Mouse (Mus musculus): Measurements from ENCODE around the gene Efhd1. TPM values are rescaled to one million over a fixed set of nuclear protein-coding genes. Genes with fewer than 3 reads are reported as not detected.
A peak's percentile ranks its signal among the peaks of the same experiment; 100 is the strongest.

Gene Efhd1
- polyA plus RNA-seq, 1 experiment from 2014 or later, result 0.14 TPM

DNA sequence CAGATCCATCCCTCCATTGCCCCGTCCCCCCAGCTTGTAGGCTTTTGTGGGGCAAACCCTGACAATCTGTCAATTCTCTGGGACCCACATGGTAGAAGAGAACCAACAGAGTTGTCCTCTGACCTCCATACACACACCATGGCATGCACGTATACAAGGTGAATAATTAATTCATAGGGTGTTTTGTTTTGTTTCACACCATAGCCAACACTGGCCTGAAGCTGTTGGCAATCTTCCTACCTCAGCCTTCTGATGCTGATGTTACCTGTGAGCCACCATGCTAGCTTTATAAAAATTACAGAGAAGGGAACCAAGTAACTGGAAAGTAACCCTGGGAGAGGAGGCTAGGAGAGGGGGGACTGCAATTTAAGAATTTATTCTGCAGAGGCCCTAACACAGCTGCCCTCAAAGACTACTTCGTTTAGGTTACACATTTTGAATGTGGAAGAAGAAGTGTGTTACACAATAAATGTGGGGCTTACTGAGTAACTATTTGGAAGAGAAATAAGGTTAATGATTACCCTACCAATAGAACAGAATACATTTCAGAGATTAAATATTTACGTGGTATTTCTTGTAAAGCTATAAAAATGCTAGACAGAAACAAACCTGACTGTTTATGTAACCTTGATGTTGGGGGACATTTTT lies 30.0 kb downstream of the Efhd1 start:
- WGBS, result 74% methylated on average over 4 of the region's 4 CpGs
- no peak for DNase-seq (ENCODE audit: low spot score)

DNA sequence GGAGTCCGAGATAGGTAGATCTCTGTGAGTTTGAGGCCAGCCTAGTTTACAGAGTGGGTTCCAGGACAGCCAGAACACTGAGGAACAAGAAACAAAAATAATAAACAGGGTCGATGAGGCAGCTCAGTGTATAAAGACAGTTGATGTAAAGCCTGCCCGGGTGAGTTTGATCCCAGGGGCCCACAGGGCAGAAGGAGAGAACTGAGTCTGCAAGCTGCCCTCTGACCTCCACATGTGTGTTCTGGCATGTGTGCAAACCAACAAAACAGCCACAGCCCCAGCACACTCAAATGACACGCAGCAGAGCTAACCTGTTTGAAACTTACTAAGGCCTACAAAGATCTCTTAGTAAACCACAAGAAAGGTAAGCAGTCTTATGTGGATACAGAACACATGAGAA lies 30.8 kb downstream of the Efhd1 start:
- Histone ChIP-seq H3K4me1 (replicated peaks) (peaks cover 5% of the 10 kb centered on the region; the same call in 1 of the 2 replicates), H3K27me3 (ENCODE audit: insufficient read depth, poor library complexity, severe bottlenecking) (0 out of 2 replicates have a peak, but pooled peaks cover 7% of the 10 kb centered on the region), H3K36me3 (no peaks in the 10 kb centered on the region), H3K27ac (no peak overlapping the region), H3K4me3 (no peak overlapping the region), H3K9me3 (no peaks in the 10 kb centered on the region)
- WGBS, result 62% methylated on average over 4 of the region's 4 CpGs
- no peak for DNase-seq (ENCODE audit: low spot score)

More for the DNA sequence above, 30.0 kb downstream of the Efhd1 start:
- peaks cover 5% of the 10 kb centered on the region; the same call in 1 of the 2 replicates for H3K4me1 ChIP-seq (replicated peaks)
- H3K4me3 ChIP-seq, result no peak overlapping the region
- no peak overlapping the region for H3K27ac ChIP-seq
- H3K9me3 ChIP-seq, result no peaks in the 10 kb centered on the region
- 0 out of 2 replicates have a peak, but pooled peaks cover 7% of the 10 kb centered on the region for H3K27me3 ChIP-seq (ENCODE audit: insufficient read depth, poor library complexity, severe bottlenecking)
- H3K36me3 ChIP-seq, result no peaks in the 10 kb centered on the region

DNA sequence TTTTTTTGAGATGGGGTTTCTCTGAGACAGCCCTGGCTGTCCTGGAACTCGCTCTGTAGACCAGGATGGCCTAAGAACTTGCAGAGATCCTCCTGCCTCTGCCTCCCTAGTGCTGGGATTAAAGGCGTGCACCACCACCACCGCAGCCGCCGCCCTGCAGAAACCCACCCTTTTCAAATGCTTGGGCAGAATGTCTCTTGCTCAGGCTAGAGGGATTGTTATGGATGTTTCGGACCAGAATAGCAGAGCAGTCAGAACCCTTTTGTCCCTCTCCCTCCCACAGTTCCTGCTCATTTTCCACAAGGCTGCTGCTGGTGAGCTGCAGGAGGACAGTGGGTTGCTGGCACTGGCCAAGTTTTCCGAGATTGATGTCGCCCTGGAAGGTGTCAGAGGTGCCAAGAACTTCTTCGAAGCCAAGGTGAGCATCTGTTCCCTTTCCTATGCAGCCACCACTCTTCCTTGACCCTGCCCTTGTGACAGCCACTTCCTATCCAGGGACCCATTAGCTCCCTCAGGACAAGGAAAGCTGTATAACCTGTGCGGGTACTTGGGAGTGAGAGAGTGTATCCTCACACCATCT lies 33.3 kb downstream of the Efhd1 start:
- Histone ChIP-seq H3K9me3 (no peaks in the 10 kb centered on the region), H3K4me3 (no peak overlapping the region), H3K36me3 (no peaks in the 10 kb centered on the region), H3K27ac (no peak overlapping the region), H3K27me3 (ENCODE audit: insufficient read depth, poor library complexity, severe bottlenecking) (0 out of 2 replicates have a peak, but pooled peaks cover 3% of the 10 kb centered on the region), H3K4me1 (replicated peaks) (peaks cover 11% of the 10 kb centered on the region; the same call in 1 of the 2 replicates)
- WGBS, result 89% methylated on average over 10 of the region's 10 CpGs
- DNase-seq (ENCODE audit: low spot score), result no peak

DNA sequence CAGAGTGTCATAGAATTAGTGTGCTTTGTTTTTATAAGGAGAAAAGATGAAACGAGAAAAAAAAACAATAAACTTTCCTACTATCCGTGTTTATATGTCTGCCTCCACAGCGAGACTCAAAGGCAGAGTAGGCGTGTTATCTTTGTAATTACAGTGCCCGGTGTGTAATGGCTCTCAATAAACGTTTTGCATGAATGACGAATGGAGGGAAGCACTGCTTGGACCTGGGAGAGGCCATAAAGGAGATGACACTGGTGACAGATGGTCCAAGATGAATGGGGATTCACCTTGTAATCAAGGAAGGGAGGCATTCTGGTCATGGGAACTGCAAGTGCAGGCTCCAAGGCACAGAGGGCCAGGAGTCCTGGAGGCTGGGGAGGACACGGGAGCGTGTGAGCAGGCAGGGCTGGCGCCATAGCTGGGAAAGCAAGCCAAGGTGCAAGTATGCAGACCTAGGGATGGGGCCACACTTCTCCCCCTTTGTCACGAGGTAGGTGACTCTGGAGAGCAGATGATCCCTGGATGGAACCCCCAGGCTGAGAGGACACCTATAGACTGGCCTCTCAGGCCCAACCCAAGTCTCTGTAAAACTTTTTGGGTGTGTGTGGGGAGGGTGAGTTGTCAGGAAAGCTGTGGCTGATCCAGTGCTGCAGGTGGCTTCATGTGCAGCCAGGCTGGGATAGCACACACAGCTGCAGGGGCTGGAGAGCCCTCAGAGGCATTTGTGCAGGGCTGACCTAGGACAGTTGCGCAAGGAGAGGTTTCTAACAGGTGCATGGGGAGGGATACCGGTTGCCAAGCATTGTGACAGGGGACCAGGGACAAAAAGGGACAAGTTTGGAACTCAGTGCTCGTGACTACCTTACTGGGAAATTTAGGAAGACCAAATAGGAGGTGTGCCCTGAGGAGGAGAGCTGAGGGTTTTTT lies 36.5 kb downstream of the Efhd1 start:
- no peaks in the 10 kb centered on the region for H3K9me3 ChIP-seq
- DNase-seq (ENCODE audit: low spot score), result no peak

DNA sequence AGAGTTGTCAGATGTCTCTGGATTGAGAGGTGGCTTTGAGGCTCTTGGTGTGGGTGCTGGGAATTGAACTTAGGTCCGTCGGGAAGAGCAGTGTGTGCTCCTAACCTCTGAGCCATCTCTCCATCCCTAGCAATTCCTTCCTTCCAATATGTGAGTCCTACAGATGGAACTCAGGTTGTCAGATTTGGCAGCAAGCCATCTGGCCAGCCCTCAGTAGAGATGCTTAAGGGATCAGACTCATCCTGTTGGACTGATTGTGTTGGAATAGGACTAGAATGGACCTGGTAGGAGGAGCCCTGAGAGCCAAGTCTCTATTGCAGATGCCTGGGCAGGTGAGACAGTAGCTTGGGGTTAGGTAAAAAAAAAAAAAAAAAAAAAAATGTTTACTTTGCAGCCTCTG lies 37.8 kb downstream of the Efhd1 start:
- Histone ChIP-seq H3K4me3 (no peak overlapping the region), H3K27me3 (ENCODE audit: insufficient read depth, poor library complexity, severe bottlenecking) (no peaks in the 10 kb centered on the region), H3K4me1 (replicated peaks) (0 out of 2 replicates have a peak, but pooled peaks cover 6% of the 10 kb centered on the region), H3K9me3 (no peaks in the 10 kb centered on the region), H3K27ac (no peak overlapping the region), H3K36me3 (no peaks in the 10 kb centered on the region)
- WGBS, result 88% methylated on average over 2 of the region's 2 CpGs
- DNase-seq (ENCODE audit: low spot score), result no peak

More for the DNA sequence above, 36.5 kb downstream of the Efhd1 start:
- WGBS, result 76% methylated on average over 14 of the region's 14 CpGs
- 0 out of 2 replicates have a peak, but pooled peaks cover 6% of the 10 kb centered on the region for H3K4me1 ChIP-seq (replicated peaks)
- H3K27me3 ChIP-seq (ENCODE audit: insufficient read depth, poor library complexity, severe bottlenecking), result no peaks in the 10 kb centered on the region
- H3K27ac ChIP-seq, result no peak overlapping the region
- no peaks in the 10 kb centered on the region for H3K36me3 ChIP-seq
- no peak overlapping the region for H3K4me3 ChIP-seq

DNA sequence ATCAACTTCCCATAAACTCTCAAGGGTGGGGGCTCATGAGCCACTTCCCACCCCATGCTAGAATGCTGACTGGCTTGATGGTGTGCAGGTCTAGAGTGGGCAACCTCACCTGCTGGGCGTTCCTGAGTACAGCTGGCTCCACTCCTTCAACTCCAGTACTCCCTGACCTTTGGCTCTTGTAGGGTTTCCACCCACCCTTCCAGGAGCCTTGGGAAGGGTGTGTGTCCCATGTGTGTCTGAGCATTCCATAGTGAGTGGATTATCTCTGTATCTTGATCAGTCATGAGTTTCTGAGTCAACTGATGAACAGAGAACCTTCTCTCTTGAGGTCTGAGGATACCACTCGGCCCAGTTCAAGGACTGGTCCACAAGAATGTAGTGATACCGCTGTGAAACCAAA lies 44.8 kb downstream of the Efhd1 start:
- no peaks in the 10 kb centered on the region for H3K36me3 ChIP-seq
- H3K27me3 ChIP-seq (ENCODE audit: insufficient read depth, poor library complexity, severe bottlenecking), result no peaks in the 10 kb centered on the region
- 89% methylated on average over 3 of the region's 3 CpGs for whole genome bisulfite sequencing
- DNase-seq (ENCODE audit: low spot score), result no peak
- H3K4me3 ChIP-seq, result no peak overlapping the region
- H3K27ac ChIP-seq, result no peak overlapping the region
- H3K4me1 ChIP-seq (replicated peaks), result peaks cover 12% of the 10 kb centered on the region; the same call in 1 of the 2 replicates
- H3K9me3 ChIP-seq, result no peaks in the 10 kb centered on the region

DNA sequence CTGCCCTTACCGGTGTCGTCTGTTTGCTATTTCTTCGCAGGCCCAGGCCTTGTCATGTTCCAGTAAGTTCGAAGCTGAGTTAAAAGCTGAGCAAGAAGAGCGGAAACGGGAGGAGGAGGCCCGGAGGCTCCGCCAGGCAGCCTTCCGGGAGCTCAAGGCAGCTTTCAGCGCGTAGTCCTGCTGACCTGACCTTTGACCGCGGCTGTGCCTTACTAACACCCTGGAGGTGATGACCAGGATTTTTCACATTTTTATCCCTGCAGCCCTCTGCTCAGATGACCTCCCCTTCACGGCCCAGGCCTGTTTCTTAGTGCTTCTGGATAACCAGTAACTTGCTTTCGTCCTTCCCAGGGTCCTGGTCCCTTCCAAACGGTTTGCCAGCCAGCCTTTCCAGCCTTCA lies 45.5 kb downstream of the Efhd1 start:
- H3K9me3 ChIP-seq, result no peaks in the 10 kb centered on the region
- WGBS, result 68% methylated on average over 16 of the region's 16 CpGs
- no peak overlapping the region for H3K27ac ChIP-seq
- peaks cover 12% of the 10 kb centered on the region; the same call in 1 of the 2 replicates for H3K4me1 ChIP-seq (replicated peaks)
- no peaks in the 10 kb centered on the region for H3K36me3 ChIP-seq
- DNase-seq (ENCODE audit: low spot score), result peak; percentile 31
- H3K4me3 ChIP-seq, result no peak overlapping the region
- no peaks in the 10 kb centered on the region for H3K27me3 ChIP-seq (ENCODE audit: insufficient read depth, poor library complexity, severe bottlenecking)

DNA sequence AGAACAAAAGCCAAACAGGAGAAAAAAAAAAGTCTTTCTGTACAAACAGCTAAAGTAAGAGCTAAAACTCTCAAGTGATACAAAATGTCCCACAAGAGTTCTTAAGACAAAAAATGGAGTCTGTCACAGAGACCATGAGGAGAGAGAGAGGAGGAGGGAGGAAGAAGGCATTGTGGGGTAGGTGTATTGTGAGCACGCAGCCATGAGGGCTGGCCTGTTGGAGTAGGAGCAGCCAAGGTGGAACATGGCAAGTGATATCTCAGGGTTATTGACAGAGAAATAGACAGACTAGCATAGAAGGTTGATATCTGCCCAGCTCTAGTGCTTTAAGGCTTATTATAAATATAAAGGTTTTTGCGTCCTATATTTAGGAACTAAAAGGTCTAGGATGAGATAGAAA lies 48.5 kb downstream of the Efhd1 start:
- DNase-seq (ENCODE audit: low spot score), result no peak
- Histone ChIP-seq H3K9me3 (no peaks in the 10 kb centered on the region), H3K36me3 (no peaks in the 10 kb centered on the region), H3K27ac (no peak overlapping the region), H3K27me3 (ENCODE audit: insufficient read depth, poor library complexity, severe bottlenecking) (no peaks in the 10 kb centered on the region), H3K4me1 (replicated peaks) (peaks cover 12% of the 10 kb centered on the region; the same call in 1 of the 2 replicates), H3K4me3 (no peak overlapping the region)
- 86% methylated on average over 2 of the region's 2 CpGs for WGBS

DNA sequence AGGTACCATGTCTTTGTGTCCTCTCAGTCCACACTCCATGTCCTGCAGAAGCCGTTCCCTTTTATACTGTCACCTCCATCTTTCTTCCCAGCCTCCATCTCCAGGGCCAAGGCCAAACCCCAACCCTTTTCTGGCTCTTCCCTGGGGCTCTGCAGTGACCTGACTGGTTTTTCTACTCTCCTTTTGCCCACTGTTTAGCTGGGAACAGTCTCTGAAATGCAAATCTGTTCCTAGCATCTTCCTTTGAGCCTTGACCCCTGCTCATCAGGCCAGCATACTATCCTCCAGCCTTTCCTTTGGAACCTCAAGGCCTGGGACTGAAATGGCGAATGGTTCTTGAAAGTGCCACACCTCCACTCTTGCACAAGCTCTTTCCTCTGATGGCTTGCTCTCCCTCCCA lies 49.0 kb downstream of the Efhd1 start:
- H3K9me3 ChIP-seq, result no peaks in the 10 kb centered on the region
- no peak overlapping the region for H3K27ac ChIP-seq
- 83% methylated on average over 2 of the region's 2 CpGs for WGBS
- DNase-seq (ENCODE audit: low spot score), result no peak
- no peaks in the 10 kb centered on the region for H3K27me3 ChIP-seq (ENCODE audit: insufficient read depth, poor library complexity, severe bottlenecking)
- no peaks in the 10 kb centered on the region for H3K36me3 ChIP-seq
- H3K4me3 ChIP-seq, result no peak overlapping the region
- peaks cover 12% of the 10 kb centered on the region; the same call in 1 of the 2 replicates for H3K4me1 ChIP-seq (replicated peaks)

DNA sequence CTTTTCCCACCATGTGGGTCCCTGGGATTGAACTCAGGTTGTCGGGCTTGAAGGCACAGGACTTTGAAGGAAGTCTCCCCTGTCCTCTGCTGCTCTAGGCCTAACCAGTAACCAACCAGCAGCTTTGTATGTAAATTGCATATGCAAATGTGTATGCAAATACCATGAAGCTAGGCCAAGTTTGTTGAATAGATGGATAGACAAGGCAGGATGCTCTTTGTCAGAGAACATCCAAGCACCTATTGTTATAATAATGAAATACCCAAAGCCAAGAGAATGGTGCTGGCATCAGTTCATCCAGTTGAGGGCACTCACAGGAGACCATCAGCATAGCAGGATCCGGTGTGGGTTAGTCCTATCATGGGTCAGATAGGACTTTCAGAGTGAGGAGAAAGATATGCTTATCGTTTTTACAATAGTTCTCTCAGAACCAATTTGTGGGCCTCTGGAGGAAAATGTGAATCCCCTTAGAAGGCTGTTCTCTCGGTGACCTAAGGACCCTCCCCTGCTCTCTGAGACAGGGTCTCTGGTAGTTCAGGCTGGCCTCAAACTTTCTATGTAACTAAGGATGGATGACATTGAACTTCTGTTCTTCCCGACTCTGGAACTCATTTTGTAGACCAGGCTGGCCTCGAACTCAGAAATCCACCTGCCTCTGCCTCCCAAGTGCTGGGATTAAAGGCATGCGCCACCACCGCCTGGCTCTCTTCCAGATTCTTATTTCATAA lies 49.8 kb downstream of the Efhd1 start:
- Histone ChIP-seq H3K4me1 (replicated peaks) (peaks cover 12% of the 10 kb centered on the region; the same call in 1 of the 2 replicates), H3K27ac (no peak overlapping the region), H3K27me3 (ENCODE audit: insufficient read depth, poor library complexity, severe bottlenecking) (no peaks in the 10 kb centered on the region), H3K36me3 (no peaks in the 10 kb centered on the region), H3K4me3 (no peak overlapping the region), H3K9me3 (peaks cover 5% of the 10 kb centered on the region; the same call in 1 of the 2 replicates)
- no peak for DNase-seq (ENCODE audit: low spot score)
- WGBS, result 88% methylated on average over 8 of the region's 8 CpGs

DNA sequence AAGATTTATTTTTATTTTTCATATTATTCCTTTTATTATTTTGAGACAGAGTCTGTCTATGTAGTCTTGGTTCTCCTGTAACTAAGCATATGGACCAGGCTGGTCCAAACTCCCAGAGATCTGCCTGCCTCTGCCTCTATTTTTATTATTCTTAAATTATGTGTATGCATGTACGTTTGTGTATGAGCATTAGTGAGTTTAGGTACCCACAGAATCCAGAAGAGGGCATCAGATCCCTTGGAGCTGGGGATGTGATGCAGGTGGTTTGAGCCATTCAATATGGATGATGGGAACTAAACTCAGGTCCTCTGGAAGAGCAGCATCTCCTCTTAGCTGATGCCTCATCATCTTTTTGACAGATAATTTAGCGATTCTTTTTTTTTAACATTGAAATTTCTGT lies 51.3 kb downstream of the Efhd1 start:
- 91% methylated on average over 2 of the region's 2 CpGs for WGBS

DNA sequence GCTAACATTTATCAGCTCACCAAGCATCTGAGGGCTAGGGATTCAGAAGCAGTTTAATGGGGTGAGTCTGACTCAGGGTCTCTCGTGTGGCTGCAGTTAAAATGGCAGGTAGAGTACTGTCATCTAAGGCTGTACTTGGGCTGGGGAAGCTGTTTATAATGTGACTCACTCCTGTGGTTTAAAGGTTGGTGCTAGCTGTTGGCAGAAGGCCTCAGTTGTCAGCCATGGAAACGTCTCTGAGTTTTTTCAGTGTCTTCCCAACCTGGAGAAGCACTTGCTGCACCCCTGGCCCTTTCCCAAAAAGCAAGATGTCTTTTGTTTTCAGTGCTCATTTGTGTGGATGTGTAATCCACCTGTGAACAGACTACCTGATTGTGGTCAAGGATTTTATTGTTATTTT lies 51.7 kb downstream of the Efhd1 start:
- Histone ChIP-seq H3K27me3 (ENCODE audit: insufficient read depth, poor library complexity, severe bottlenecking) (no peaks in the 10 kb centered on the region), H3K36me3 (no peaks in the 10 kb centered on the region), H3K9me3 (peaks cover 23% of the 10 kb centered on the region), H3K27ac (no peak overlapping the region), H3K4me1 (replicated peaks) (no peaks in the 10 kb centered on the region), H3K4me3 (no peak overlapping the region)
- no peak for DNase-seq (ENCODE audit: low spot score)
- 74% methylated on average over 2 of the region's 2 CpGs for WGBS

More for the DNA sequence above, 51.3 kb downstream of the Efhd1 start:
- H3K27me3 ChIP-seq (ENCODE audit: insufficient read depth, poor library complexity, severe bottlenecking), result no peaks in the 10 kb centered on the region
- DNase-seq (ENCODE audit: low spot score), result no peak
- H3K4me3 ChIP-seq, result no peak overlapping the region
- peaks cover 18% of the 10 kb centered on the region for H3K9me3 ChIP-seq
- no peak overlapping the region for H3K27ac ChIP-seq
- no peaks in the 10 kb centered on the region for H3K36me3 ChIP-seq
- no peaks in the 10 kb centered on the region for H3K4me1 ChIP-seq (replicated peaks)
